Mouse (Mus musculus) cerebellum, adult 2 months (tissue): ENCODE data around the gene Dpp6. TPM values are rescaled to one million over a fixed set of nuclear protein-coding genes. Genes with fewer than 3 reads are reported as not detected.

ENCODE experiments used
- DNase-seq, 2 experiments: peaks; one replicate each; pipeline ENCODE4 v3.0.0; 2021
- H3K27ac ChIP-seq: fragments of 200-500 bp; 2 replicates; pipeline ENCODE4 v1.5.1; 2012; ENCODE audit warnings: low read length, control low read depth, inconsistent platforms; ENCODE audit not compliant: insufficient read depth
- H3K27me3 ChIP-seq: fragments of 200-500 bp; 2 replicates; pipeline ENCODE4 v1.6.1; 2012; ENCODE audit warnings: inconsistent platforms, mild to moderate bottlenecking, low read length, moderate library complexity; ENCODE audit not compliant: control insufficient read depth, insufficient read depth
- H3K4me1 ChIP-seq: fragments of 200-500 bp; 2 replicates; pipeline ENCODE4 v1.6.1; 2011; ENCODE audit warnings: low read length; ENCODE audit not compliant: control insufficient read depth, insufficient read depth
- H3K4me3 ChIP-seq: fragments of 200-500 bp; replicated peaks from 2 replicates; pipeline ENCODE3; 2011; ENCODE audit warnings: mild to moderate bottlenecking, low read depth, low read length, control low read depth; ENCODE audit not compliant: insufficient read depth
- CTCF ChIP-seq: fragments of 200-500 bp; IDR thresholded peaks from 2 replicates; pipeline ENCODE4 v1.5.1; 2011; ENCODE audit warnings: low read depth, mild to moderate bottlenecking, control low read depth, low read length, moderate library complexity, borderline replicate concordance; ENCODE audit not compliant: insufficient read depth
- POLR2A ChIP-seq: fragments of 200-500 bp; IDR thresholded peaks from 2 replicates; pipeline ENCODE4 v1.6.1; 2011; ENCODE audit warnings: low read length, control low read depth, borderline replicate concordance; ENCODE audit not compliant: insufficient read depth
- WGBS: fragments of 180-500 bp; shearing (Covaris S2); methylation state at CpG from one replicate; pipeline ENCODE4 v1.1.7; 2018; 5-methylcytosine and 5-hydroxymethylcytosine counted together
- polyA plus RNA-seq: library from polyadenylated mRNA; depleted of rRNA; stranded (reverse); fragments of >200 nt; gene quantifications from 2 replicates; pipeline ENCODE4 v1.2.3, GENCODE M21; 2012

Gene Dpp6
- polyA plus RNA-seq, 1 experiment, result 183 TPM

GRCm38 (mm10) chr5:27076046-27076445 is 259.0 kb downstream of the Dpp6 start:
- WGBS, result 41% methylated on average over 1 of the region's 1 CpGs
- no peaks in the 10 kb centered on the region for H3K27me3 ChIP-seq
- no peak overlapping the region for H3K4me3 ChIP-seq
- no peak overlapping the region for H3K27ac ChIP-seq
- TF ChIP-seq POLR2A, result no peak
- peak; percentile 29; the same call in 1 of the 2 replicates for TF ChIP-seq CTCF
- peak in 1 of 2 experiments; percentile 39 for DNase-seq
- peaks cover 11% of the 10 kb centered on the region for H3K4me1 ChIP-seq

GRCm38 (mm10) chr5:27077821-27078220 is 260.8 kb downstream of the Dpp6 start:
- TF ChIP-seq POLR2A, result no peak
- Histone ChIP-seq H3K27ac (no peak overlapping the region), H3K4me1 (peaks cover 11% of the 10 kb centered on the region), H3K4me3 (no peak overlapping the region), H3K27me3 (no peaks in the 10 kb centered on the region)
- DNase-seq, result no peak
- WGBS, result 54% methylated on average over 1 of the region's 1 CpGs

GRCm38 (mm10) chr5:27081275-27081674 is 264.3 kb downstream of the Dpp6 start:
- no peak overlapping the region for H3K4me3 ChIP-seq
- no peak overlapping the region for H3K27ac ChIP-seq
- TF ChIP-seq CTCF (no peak), POLR2A (no peak)
- WGBS, result 77% methylated on average over 1 of the region's 1 CpGs
- peaks cover 5% of the 10 kb centered on the region for H3K4me1 ChIP-seq
- DNase-seq, result no peak
- H3K27me3 ChIP-seq, result no peaks in the 10 kb centered on the region

- H3K4me1 ChIP-seq, result no peaks in the 10 kb centered on the region; the same call in none of the 2 replicates
- DNase-seq, result no peak
- no peak overlapping the region for H3K27ac ChIP-seq
- no peak for TF ChIP-seq POLR2A
- TF ChIP-seq CTCF, result no peak
- no peak overlapping the region for H3K4me3 ChIP-seq
- H3K27me3 ChIP-seq, result no peaks in the 10 kb centered on the region
- WGBS, result 38% methylated on average over 4 of the region's 4 CpGs
Observed at GRCm38 (mm10) chr5:27083762-27084161, 266.8 kb downstream of the Dpp6 start.

- DNase-seq, result peak; percentile 56 to 73
- H3K4me1 ChIP-seq, result peaks cover 15% of the 10 kb centered on the region
- TF ChIP-seq POLR2A, result no peak
- peak; percentile 61 for TF ChIP-seq CTCF
- no peak overlapping the region for H3K27ac ChIP-seq
- no peak overlapping the region for H3K4me3 ChIP-seq
- no peaks in the 10 kb centered on the region for H3K27me3 ChIP-seq
- WGBS, result 16% methylated on average over 1 of the region's 1 CpGs
Observed at GRCm38 (mm10) chr5:27108221-27108620, 291.2 kb downstream of the Dpp6 start.

GRCm38 (mm10) chr5:27122479-27122878 is 305.5 kb downstream of the Dpp6 start:
- DNase-seq, result no peak
- Histone ChIP-seq H3K4me1 (peaks cover 31% of the 10 kb centered on the region), H3K4me3 (no peak overlapping the region), H3K27ac (peak overlapping the region; percentile 11; the same call in 1 of the 2 replicates), H3K27me3 (no peaks in the 10 kb centered on the region)
- 50% methylated on average over 2 of the region's 2 CpGs for WGBS
- TF ChIP-seq CTCF, result no peak; the same call in 1 of the 2 replicates
- TF ChIP-seq POLR2A, result no peak

GRCm38 (mm10) chr5:27122944-27123343 is 305.9 kb downstream of the Dpp6 start:
- Histone ChIP-seq H3K27ac (peak overlapping the region; percentile 6; the same call in 1 of the 2 replicates), H3K27me3 (no peaks in the 10 kb centered on the region), H3K4me1 (peaks cover 34% of the 10 kb centered on the region), H3K4me3 (no peak overlapping the region)
- 13% methylated on average over 2 of the region's 2 CpGs for WGBS
- DNase-seq, result peak; percentile 68 to 88
- no peak for TF ChIP-seq CTCF

GRCm38 (mm10) chr5:27126034-27126433 is 309.0 kb downstream of the Dpp6 start:
- peaks cover 38% of the 10 kb centered on the region for H3K4me1 ChIP-seq
- no peak overlapping the region for H3K4me3 ChIP-seq
- peak; percentile 67 to 90 for DNase-seq
- TF ChIP-seq POLR2A (no peak), CTCF (no peak)
- H3K27ac ChIP-seq, result no peak overlapping the region; the same call in 1 of the 2 replicates
- WGBS, result 6% methylated on average over 4 of the region's 4 CpGs
- no peaks in the 10 kb centered on the region for H3K27me3 ChIP-seq
